Mouse (Mus musculus): ENCODE data around the gene Rnf223.

- TF ChIP-seq POLR2A (IDR thresholded peaks at IDR 0.05; ENCODE audit: insufficient read length, low read depth) (no peak), MAX (IDR thresholded peaks at IDR 0.05; ENCODE audit: low read depth) (no peak), TCF12 (IDR thresholded peaks at IDR 0.05; ENCODE audit: insufficient read depth, poor library complexity, severe bottlenecking) (no peak), POLR2AphosphoS2 (IDR thresholded peaks at IDR 0.05; ENCODE audit: insufficient read length, low read depth) (no peak), E2F4 (IDR thresholded peaks at IDR 0.05; ENCODE audit: insufficient read depth) (no peak), USF1 (IDR thresholded peaks at IDR 0.05; ENCODE audit: low read depth) (no peak), MYOG (IDR thresholded peaks at IDR 0.05; ENCODE audit: control insufficient read depth in 1 of 3, insufficient read depth in 1 of 3, insufficient read length in 2 of 3, low read depth in 2 of 3) (no peak), SRF (IDR thresholded peaks at IDR 0.05; ENCODE audit: control insufficient read depth, insufficient read length, low read depth) (no peak), REST (IDR thresholded peaks at IDR 0.05; ENCODE audit: insufficient read depth, insufficient read length) (no peak)
Measured at GRCm38 (mm10) chr4:156130436-156130835, at the start of gene Rnf223.
